Mouse (Mus musculus): ENCODE data around the gene Ubac2. TPM values are rescaled to one million over a fixed set of nuclear protein-coding genes. Genes with fewer than 3 reads are reported as not detected.

Gene Ubac2
- polyA plus RNA-seq, 1 experiment from 2014 or later = 69.4 TPM

- peaks cover 55% of the 10 kb centered on the region for H3K36me3 ChIP-seq
- H3K27ac ChIP-seq = no peak overlapping the region
- WGBS = 80% methylated on average over 13 of the region's 13 CpGs
- H3K9me3 ChIP-seq = no peaks in the 10 kb centered on the region
- H3K4me3 ChIP-seq = no peak overlapping the region
- H3K4me1 ChIP-seq (replicated peaks) = 0 out of 2 replicates have a peak, but pooled peaks cover 4% of the 10 kb centered on the region
- H3K27me3 ChIP-seq (ENCODE audit: insufficient read depth, poor library complexity, severe bottlenecking) = no peaks in the 10 kb centered on the region
- no peak for DNase-seq (ENCODE audit: low spot score)
Measured at GRCm38 (mm10) chr14:122012814-122013213, 134.4 kb downstream of the Ubac2 start.

- no peaks in the 10 kb centered on the region for H3K9me3 ChIP-seq
- 0 out of 2 replicates have a peak, but pooled peaks cover 4% of the 10 kb centered on the region for H3K4me1 ChIP-seq (replicated peaks)
- DNase-seq (ENCODE audit: low spot score) = no peak
- no peak overlapping the region for H3K4me3 ChIP-seq
- H3K27me3 ChIP-seq (ENCODE audit: insufficient read depth, poor library complexity, severe bottlenecking) = no peaks in the 10 kb centered on the region
- H3K27ac ChIP-seq = no peak overlapping the region
- 88% methylated on average over 14 of the region's 14 CpGs for WGBS
- H3K36me3 ChIP-seq = peaks cover 54% of the 10 kb centered on the region
Measured at GRCm38 (mm10) chr14:122013417-122013951, 135.1 kb downstream of the Ubac2 start.

- peaks cover 54% of the 10 kb centered on the region for H3K36me3 ChIP-seq
- WGBS = 75% methylated on average over 2 of the region's 2 CpGs
- DNase-seq (ENCODE audit: low spot score) = no peak
- no peaks in the 10 kb centered on the region for H3K9me3 ChIP-seq
- H3K4me3 ChIP-seq = no peak overlapping the region
- no peaks in the 10 kb centered on the region for H3K27me3 ChIP-seq (ENCODE audit: insufficient read depth, poor library complexity, severe bottlenecking)
- H3K27ac ChIP-seq = no peak overlapping the region
- H3K4me1 ChIP-seq (replicated peaks) = 0 out of 2 replicates have a peak, but pooled peaks cover under 1% of the 10 kb centered on the region
Measured at GRCm38 (mm10) chr14:122017958-122018357, 139.5 kb downstream of the Ubac2 start.

- WGBS = 90% methylated on average over 2 of the region's 2 CpGs
- H3K27ac ChIP-seq = no peak overlapping the region
- H3K9me3 ChIP-seq = no peaks in the 10 kb centered on the region
- H3K36me3 ChIP-seq = peaks cover 48% of the 10 kb centered on the region
- no peaks in the 10 kb centered on the region for H3K4me1 ChIP-seq (replicated peaks)
- no peak overlapping the region for H3K4me3 ChIP-seq
- no peak for DNase-seq (ENCODE audit: low spot score)
- H3K27me3 ChIP-seq (ENCODE audit: insufficient read depth, poor library complexity, severe bottlenecking) = no peaks in the 10 kb centered on the region
Measured at GRCm38 (mm10) chr14:122019389-122019788, 141.0 kb downstream of the Ubac2 start.

- Histone ChIP-seq H3K9me3 (no peaks in the 10 kb centered on the region), H3K4me1 (replicated peaks) (no peaks in the 10 kb centered on the region), H3K27me3 (ENCODE audit: insufficient read depth, poor library complexity, severe bottlenecking) (no peaks in the 10 kb centered on the region), H3K36me3 (peaks cover 42% of the 10 kb centered on the region), H3K27ac (no peak overlapping the region), H3K4me3 (no peak overlapping the region)
- DNase-seq (ENCODE audit: low spot score) = no peak
- 95% methylated on average over 6 of the region's 6 CpGs for WGBS
Measured at GRCm38 (mm10) chr14:122020567-122020966, 142.1 kb downstream of the Ubac2 start.

- Histone ChIP-seq H3K27me3 (ENCODE audit: insufficient read depth, poor library complexity, severe bottlenecking) (no peaks in the 10 kb centered on the region), H3K4me1 (replicated peaks) (no peaks in the 10 kb centered on the region), H3K4me3 (no peak overlapping the region), H3K27ac (no peak overlapping the region), H3K9me3 (no peaks in the 10 kb centered on the region), H3K36me3 (peaks cover 39% of the 10 kb centered on the region)
- WGBS = 88% methylated on average over 1 of the region's 1 CpGs
- DNase-seq (ENCODE audit: low spot score) = no peak
Measured at GRCm38 (mm10) chr14:122023054-122023453, 144.6 kb downstream of the Ubac2 start.

- peaks cover 36% of the 10 kb centered on the region for H3K36me3 ChIP-seq
- H3K27ac ChIP-seq = no peak overlapping the region
- DNase-seq (ENCODE audit: low spot score) = no peak
Measured at GRCm38 (mm10) chr14:122023928-122024327, 145.5 kb downstream of the Ubac2 start.

GRCm38 (mm10) chr14:122028926-122029745 lies 150.7 kb downstream of the Ubac2 start:
- Histone ChIP-seq H3K4me1 (replicated peaks) (no peaks in the 10 kb centered on the region), H3K36me3 (no peaks in the 10 kb centered on the region), H3K27ac (no peak overlapping the region), H3K27me3 (ENCODE audit: insufficient read depth, poor library complexity, severe bottlenecking) (no peaks in the 10 kb centered on the region), H3K9me3 (no peaks in the 10 kb centered on the region), H3K4me3 (no peak overlapping the region)
- WGBS = 90% methylated on average over 11 of the region's 11 CpGs
- no peak for DNase-seq (ENCODE audit: low spot score)

More at GRCm38 (mm10) chr14:122023928-122024327, 145.5 kb downstream of the Ubac2 start:
- H3K27me3 ChIP-seq (ENCODE audit: insufficient read depth, poor library complexity, severe bottlenecking) = no peaks in the 10 kb centered on the region
- H3K4me1 ChIP-seq (replicated peaks) = no peaks in the 10 kb centered on the region
- H3K4me3 ChIP-seq = no peak overlapping the region
- no peaks in the 10 kb centered on the region for H3K9me3 ChIP-seq

GRCm38 (mm10) chr14:122029851-122030250 lies 151.4 kb downstream of the Ubac2 start:
- no peaks in the 10 kb centered on the region for H3K36me3 ChIP-seq
- H3K4me1 ChIP-seq (replicated peaks) = no peaks in the 10 kb centered on the region
- no peaks in the 10 kb centered on the region for H3K9me3 ChIP-seq
- no peaks in the 10 kb centered on the region for H3K27me3 ChIP-seq (ENCODE audit: insufficient read depth, poor library complexity, severe bottlenecking)
- no peak overlapping the region for H3K27ac ChIP-seq
- no peak overlapping the region for H3K4me3 ChIP-seq
- 90% methylated on average over 4 of the region's 4 CpGs for WGBS
- no peak for DNase-seq (ENCODE audit: low spot score)

- 83% methylated on average over 2 of the region's 2 CpGs for WGBS
- no peak overlapping the region for H3K27ac ChIP-seq
- 0 out of 2 replicates have a peak, but pooled peaks cover 3% of the 10 kb centered on the region for H3K9me3 ChIP-seq
- DNase-seq (ENCODE audit: low spot score) = no peak
- H3K4me1 ChIP-seq (replicated peaks) = no peaks in the 10 kb centered on the region
- H3K27me3 ChIP-seq (ENCODE audit: insufficient read depth, poor library complexity, severe bottlenecking) = no peaks in the 10 kb centered on the region
- no peak overlapping the region for H3K4me3 ChIP-seq
- H3K36me3 ChIP-seq = no peaks in the 10 kb centered on the region
Measured at GRCm38 (mm10) chr14:122032045-122032444, 153.6 kb downstream of the Ubac2 start.

GRCm38 (mm10) chr14:122034451-122034850 lies 156.0 kb downstream of the Ubac2 start, which contains the start of gene Timm8a2:
Gene Timm8a2, plus strand, starts transcription at chr14:122034674.
- H3K9me3 ChIP-seq = 0 out of 2 replicates have a peak, but pooled peaks cover 3% of the 10 kb centered on the region
- no peaks in the 10 kb centered on the region for H3K36me3 ChIP-seq
- no peaks in the 10 kb centered on the region for H3K27me3 ChIP-seq (ENCODE audit: insufficient read depth, poor library complexity, severe bottlenecking)
- no peaks in the 10 kb centered on the region for H3K4me1 ChIP-seq (replicated peaks)
- no peak for DNase-seq (ENCODE audit: low spot score)
- no peak within 1 kb of the TSS for H3K4me3 ChIP-seq
- H3K27ac ChIP-seq = no peak within 1 kb of the TSS
- WGBS = 92% methylated on average over 13 of the region's 13 CpGs

GRCm38 (mm10) chr14:122035181-122035580 lies 156.8 kb downstream of the Ubac2 start:
- no peak for DNase-seq (ENCODE audit: low spot score)
- Histone ChIP-seq H3K36me3 (no peaks in the 10 kb centered on the region), H3K4me1 (replicated peaks) (no peaks in the 10 kb centered on the region), H3K27me3 (ENCODE audit: insufficient read depth, poor library complexity, severe bottlenecking) (no peaks in the 10 kb centered on the region), H3K9me3 (0 out of 2 replicates have a peak, but pooled peaks cover 3% of the 10 kb centered on the region), H3K27ac (no peak overlapping the region), H3K4me3 (no peak overlapping the region)
- 79% methylated on average over 1 of the region's 1 CpGs for WGBS

- Histone ChIP-seq H3K4me1 (replicated peaks) (no peaks in the 10 kb centered on the region), H3K36me3 (no peaks in the 10 kb centered on the region), H3K27ac (no peak overlapping the region), H3K4me3 (no peak overlapping the region), H3K9me3 (0 out of 2 replicates have a peak, but pooled peaks cover 3% of the 10 kb centered on the region), H3K27me3 (ENCODE audit: insufficient read depth, poor library complexity, severe bottlenecking) (no peaks in the 10 kb centered on the region)
- WGBS = 93% methylated on average over 2 of the region's 2 CpGs
- DNase-seq (ENCODE audit: low spot score) = no peak
Measured at GRCm38 (mm10) chr14:122035860-122036259, 157.4 kb downstream of the Ubac2 start.

Data from hindbrain, embryonic 10.5 days (tissue).